Mouse (Mus musculus) frontal cortex, adult 2 months (tissue): ENCODE measurements around the gene Rbm28. TPM values are rescaled to one million over a fixed set of nuclear protein-coding genes. Genes with fewer than 3 reads are reported as not detected.

Experiments used
- DNase-seq, 2 experiments: peaks; one replicate each; pipeline ENCODE4 v3.0.0; 2022; ENCODE audit warnings: low spot score in 1 of 2; ENCODE audit errors: extremely low spot score in 1 of 2
- polyA plus RNA-seq: library from polyadenylated mRNA; depleted of rRNA; stranded (reverse); fragments of >200 nt; gene quantifications from 2 replicates; pipeline ENCODE4 v1.2.3, GENCODE M21; 2012; rRNA removed

Rbm28 gene
- polyA plus RNA-seq, 1 experiment = 57.3 TPM

DNA sequence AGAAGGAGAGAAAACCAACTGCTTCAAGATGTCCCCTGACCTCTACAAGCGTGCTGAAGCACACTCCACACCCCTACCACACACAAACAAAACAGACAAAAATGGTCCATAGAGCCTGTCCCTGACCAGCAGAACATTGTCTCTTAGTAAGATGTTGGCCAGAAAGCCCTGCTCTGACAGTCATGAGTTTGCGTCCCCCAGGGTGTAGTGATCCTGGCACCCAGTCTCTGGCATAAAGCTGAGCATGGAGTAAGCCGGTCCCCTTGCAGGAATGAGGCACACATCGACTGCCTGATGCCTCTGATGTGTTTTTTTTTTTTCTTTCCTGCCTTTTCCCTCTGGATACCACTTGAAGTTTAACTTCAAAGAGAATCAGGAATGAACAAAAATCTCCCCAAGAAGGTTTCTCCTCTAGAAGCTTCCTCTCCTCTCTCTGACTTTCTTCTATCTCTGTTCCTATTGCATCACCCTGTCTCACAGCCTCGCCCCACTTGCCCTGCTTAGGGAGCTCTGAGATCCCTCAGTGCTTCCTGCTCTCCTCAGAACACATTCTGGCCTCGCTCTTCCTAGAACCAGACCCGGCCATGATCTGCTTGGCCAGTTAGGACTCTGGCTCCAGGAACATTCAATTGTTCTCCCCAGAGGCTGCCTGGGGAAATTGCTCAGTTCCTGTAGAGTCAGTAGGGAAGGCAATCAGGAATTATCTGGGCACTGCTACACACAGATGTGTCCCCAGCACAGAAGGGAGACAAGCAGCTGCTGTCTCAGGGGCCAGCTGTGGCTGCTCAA lies 76.7 kb downstream of the Rbm28 start:
- no peak for DNase-seq

DNA sequence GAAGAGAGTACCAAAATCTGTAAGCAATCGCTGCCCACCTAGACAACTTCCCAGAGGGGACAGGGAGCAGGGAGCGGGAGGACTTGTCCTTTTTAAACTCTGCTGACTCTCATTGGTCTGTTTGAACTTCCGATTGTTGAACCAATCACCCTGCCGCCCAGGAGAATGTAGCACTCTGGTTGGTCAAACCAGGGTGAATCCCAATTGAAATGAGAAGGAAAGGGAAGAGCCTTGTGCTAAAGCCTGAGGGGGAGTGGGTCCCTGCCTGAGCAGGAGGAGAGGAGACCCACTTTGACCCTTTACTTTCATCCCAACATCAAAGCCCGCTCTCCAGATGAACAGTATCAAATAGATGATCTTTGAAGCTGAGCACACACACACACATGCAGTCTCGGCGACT lies 80.4 kb downstream of the Rbm28 start:
- DNase-seq = no peak

DNA sequence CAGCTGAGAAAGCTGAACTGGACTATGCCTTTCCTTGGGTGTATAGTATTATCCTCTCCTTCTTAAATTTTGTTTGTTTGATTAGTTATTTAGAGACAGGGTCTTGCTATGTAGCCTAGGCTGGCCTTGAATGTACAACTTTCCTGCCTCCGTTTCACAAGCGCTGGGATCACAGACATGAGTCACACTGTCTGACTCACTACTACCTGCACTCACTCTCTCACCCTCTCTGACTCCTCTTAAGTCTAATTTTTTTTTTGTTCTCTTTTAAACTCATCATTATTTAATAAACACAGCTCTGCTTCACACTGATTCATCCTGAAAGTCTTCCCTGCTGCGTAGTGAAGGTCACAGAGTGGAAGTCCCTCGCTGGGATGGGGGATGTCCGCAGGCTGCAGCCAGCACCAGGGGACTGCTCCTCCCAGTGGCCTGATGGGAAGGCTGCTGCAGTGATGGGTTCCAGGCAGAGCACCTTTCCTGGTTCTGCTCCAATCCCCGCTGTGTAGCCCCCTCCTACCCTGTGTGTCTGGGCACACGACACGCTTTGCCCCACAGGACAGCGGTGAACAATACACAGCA lies 81.9 kb downstream of the Rbm28 start:
- DNase-seq = no peak

DNA sequence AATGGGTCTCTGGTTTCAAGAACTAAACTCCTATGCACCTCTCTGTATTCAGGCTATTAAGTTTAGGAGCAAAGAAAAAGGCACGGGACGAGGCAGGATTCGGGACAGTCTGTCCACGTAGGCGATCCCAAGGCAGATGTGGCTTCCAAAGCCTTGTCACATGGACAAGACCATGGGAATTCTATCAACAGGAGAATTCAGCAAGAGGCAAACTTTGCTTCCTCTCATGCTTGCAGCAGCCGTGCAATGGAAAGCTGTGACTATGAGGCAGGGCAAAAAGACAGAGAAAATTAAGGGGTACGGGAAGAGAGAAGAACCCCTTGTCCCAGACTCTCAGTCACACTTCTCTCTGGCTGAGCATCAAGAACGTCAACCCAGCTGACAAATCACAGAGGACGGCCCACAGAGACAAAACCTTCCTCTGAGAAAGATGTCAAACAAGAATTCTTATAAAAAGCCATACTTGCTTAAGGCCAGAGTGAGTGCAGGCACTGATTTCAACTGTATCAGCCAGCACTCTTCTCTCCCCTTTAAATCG lies 82.9 kb downstream of the Rbm28 start:
- DNase-seq = no peak

DNA sequence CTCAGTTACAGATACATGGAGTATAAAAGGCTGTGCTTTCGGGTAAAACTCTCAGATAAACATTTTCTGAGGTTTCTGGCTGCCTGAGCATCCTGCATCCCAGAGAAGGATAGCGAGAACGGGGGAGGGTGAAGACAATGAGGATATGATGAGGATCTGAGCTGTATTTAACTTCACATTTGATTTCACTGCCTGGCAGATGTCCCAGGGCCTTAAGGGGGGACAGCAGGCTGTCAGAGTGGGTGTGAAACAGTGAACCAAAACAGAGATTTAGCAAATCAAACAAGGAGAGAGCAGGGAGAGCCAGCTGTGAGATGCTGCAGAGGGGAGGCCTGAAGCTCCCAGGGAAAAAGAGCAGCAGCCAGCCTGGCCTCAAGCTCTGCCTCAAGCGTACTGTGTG lies 85.5 kb downstream of the Rbm28 start:
- DNase-seq = peak; percentile 75 to 86

DNA sequence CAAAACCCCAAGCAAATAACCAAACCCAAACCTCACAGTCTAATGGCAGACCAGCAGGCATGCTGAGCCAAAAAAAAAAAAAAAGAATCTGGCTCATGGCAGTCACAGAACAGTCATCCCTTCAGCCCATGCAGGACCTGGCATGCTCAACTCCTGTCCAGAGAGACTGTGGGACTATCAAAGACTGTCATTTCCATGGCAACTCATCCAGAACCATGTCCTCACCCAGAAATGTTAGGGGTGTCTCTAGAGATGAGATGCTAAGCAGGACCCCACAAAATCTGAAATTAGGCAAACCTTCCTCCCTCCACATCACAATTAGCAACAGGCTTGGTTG lies 90.7 kb downstream of the Rbm28 start:
- no peak for DNase-seq

Other genes starting within 250 kb of the Rbm28 start
- gene Lep, start 104.8 kb downstream of the Rbm28 start, polyA plus RNA-seq = not detected in 2 replicates
- 3.7 and 4.3 TPM in 2 replicates for gene Prrt4, start 14.6 kb upstream of the Rbm28 start, polyA plus RNA-seq
- gene Impdh1, start 51.4 kb upstream of the Rbm28 start, polyA plus RNA-seq = 58.2 and 64.1 TPM in 2 replicates
- 8.7 and 10.6 TPM in 2 replicates for gene Hilpda, start 107.5 kb upstream of the Rbm28 start, polyA plus RNA-seq
- 1.2 and 1.8 TPM in 2 replicates for gene Fam71f2, start 114.6 kb upstream of the Rbm28 start, polyA plus RNA-seq
- gene Fam71f1, start 154.1 kb upstream of the Rbm28 start, polyA plus RNA-seq = 0.06 TPM in 1 of 2 replicates, not detected in the other
- 69.4 and 72.8 TPM in 2 replicates for gene Calu, start 183.1 kb upstream of the Rbm28 start, polyA plus RNA-seq
- gene Opn1sw, start 223.5 kb upstream of the Rbm28 start, polyA plus RNA-seq = 0.10 and 0.59 TPM in 2 replicates
- gene Ccdc136, start 231.3 kb upstream of the Rbm28 start, polyA plus RNA-seq = 90.8 and 94.1 TPM in 2 replicates